Mouse (Mus musculus): ENCODE data around the gene Pon2. TPM values are rescaled to one million over a fixed set of nuclear protein-coding genes. Genes with fewer than 3 reads are reported as not detected.

The Pon2 gene
- total and polyA plus RNA-seq, 3 experiments = 36.5 to 94.6 (median 58.7) TPM

DNA sequence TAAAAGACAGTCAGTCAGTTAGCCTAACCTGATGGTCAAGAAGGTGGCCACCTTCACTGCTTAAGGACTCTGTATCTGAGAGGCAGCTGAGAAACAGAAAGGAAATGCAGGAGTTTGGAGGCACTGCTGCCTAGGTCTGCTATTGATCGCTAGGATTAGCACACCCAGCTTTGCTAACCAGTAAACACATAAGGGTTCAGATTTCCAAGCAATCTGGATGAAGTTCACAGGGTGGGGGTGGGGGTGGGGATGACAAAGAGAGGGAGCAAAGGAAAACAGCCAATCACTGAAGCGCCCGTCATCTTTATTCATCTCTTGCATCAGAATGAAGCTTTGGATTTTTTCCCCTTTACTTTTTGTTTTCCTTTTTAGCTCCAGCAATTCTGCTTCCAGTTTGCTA is 76.2 kb downstream of the Pon2 start:
- Histone ChIP-seq H3K4me1 (ENCODE audit: insufficient read depth, low read depth, low read length) (no peaks in the 10 kb centered on the region), H3K36me3 (replicated peaks) (peaks cover 28% of the 10 kb centered on the region), H3K27me3 (ENCODE audit: insufficient read depth, low read length) (no peaks in the 10 kb centered on the region), H3K9me3 (replicated peaks) (no peaks in the 10 kb centered on the region), H3K4me3 (ENCODE audit: low read depth, low read length) (no peak overlapping the region)
- DNase-seq (ENCODE audit: low spot score) (no peak), ATAC-seq (ENCODE audit: extremely low read depth, insufficient number of reproducible peaks, low FRiP score, poor library complexity, severe bottlenecking) (no peak)
- TF ChIP-seq TAL1 (conservative IDR thresholded peaks at IDR 0.05; ENCODE audit: low read depth, low read length) = no peak
- TF ChIP-seq GATA2 (IDR thresholded peaks at IDR 0.05; ENCODE audit: borderline replicate concordance, low read depth, low read length) = no peak
- TF ChIP-seq GATA1 (IDR thresholded peaks at IDR 0.05; ENCODE audit: borderline replicate concordance, low read length) = no peak

- TF ChIP-seq GATA2 (IDR thresholded peaks at IDR 0.05; ENCODE audit: borderline replicate concordance, low read depth, low read length) (no peak), GATA1 (IDR thresholded peaks at IDR 0.05; ENCODE audit: borderline replicate concordance, low read length) (no peak), CTCF (IDR thresholded peaks at IDR 0.05; ENCODE audit: low read depth, low read length) (no peak), TAL1 (conservative IDR thresholded peaks at IDR 0.05; ENCODE audit: low read depth, low read length) (no peak), POLR2AphosphoS5 (IDR thresholded peaks at IDR 0.05; ENCODE audit: insufficient replicate concordance, low read depth, low read length) (no peak)
- H3K4me3 ChIP-seq (ENCODE audit: low read depth, low read length) = no peak overlapping the region
- H3K9me3 ChIP-seq (replicated peaks) = no peaks in the 10 kb centered on the region
- no peak for DNase-seq (ENCODE audit: low spot score)
- H3K36me3 ChIP-seq (replicated peaks) = peaks cover 36% of the 10 kb centered on the region
- H3K27me3 ChIP-seq (ENCODE audit: insufficient read depth, low read length) = no peaks in the 10 kb centered on the region
- no peaks in the 10 kb centered on the region for H3K4me1 ChIP-seq (ENCODE audit: insufficient read depth, low read depth, low read length)
- no peak for ATAC-seq (ENCODE audit: extremely low read depth, insufficient number of reproducible peaks, low FRiP score, poor library complexity, severe bottlenecking)
Measured at GRCm38 (mm10) chr6:5218190-5218589, 80.1 kb downstream of the Pon2 start.

Other genes with a start within 250 kb of the Pon2 start
- gene Pon1, start 104.5 kb downstream of the Pon2 start, total RNA-seq (2014; fragmentation: Nextera tagmentation) = not detected in 2 replicates
- 0.12 and 0.16 TPM in 2 replicates for gene Pon1, start 104.5 kb downstream of the Pon2 start, total RNA-seq (2017)
- gene Pon1, start 104.5 kb downstream of the Pon2 start, polyA plus RNA-seq (2012) = not detected in 2 replicates
- 75.7 and 101 TPM in 2 replicates for gene Pon3, start 42.2 kb downstream of the Pon2 start, total RNA-seq (2014; fragmentation: Nextera tagmentation)
- gene Pon3, start 42.2 kb downstream of the Pon2 start, total RNA-seq (2017) = 48.2 and 48.5 TPM in 2 replicates
- 1.5 and 1.9 TPM in 2 replicates for gene Pon3, start 42.2 kb downstream of the Pon2 start, polyA plus RNA-seq (2012)
- not detected in 2 replicates for gene Asb4, start 84.9 kb upstream of the Pon2 start, total RNA-seq (2014; fragmentation: Nextera tagmentation)
- gene Asb4, start 84.9 kb upstream of the Pon2 start, total RNA-seq (2017) = not detected in 2 replicates
- gene Asb4, start 84.9 kb upstream of the Pon2 start, polyA plus RNA-seq (2012) = 0.02 TPM in 1 of 2 replicates, not detected in the other
- not detected in 2 replicates for gene Pdk4, start 197.9 kb upstream of the Pon2 start, total RNA-seq (2014; fragmentation: Nextera tagmentation)
- gene Pdk4, start 197.9 kb upstream of the Pon2 start, total RNA-seq (2017) = 0.05 TPM in 1 of 2 replicates, not detected in the other
- not detected in 2 replicates for gene Pdk4, start 197.9 kb upstream of the Pon2 start, polyA plus RNA-seq (2012)

Measured in G1E (cell line).